Mouse (Mus musculus): ENCODE data around the gene Dph1.
"Not testable (repeated sequence)": the region's sequence is repeated elsewhere in the genome, so short reads cannot be mapped to it uniquely, and the experiment has no call there.

Gene Dph1

GRCm38 (mm10) chr11:75201721-75202120, 10.7 kb upstream of the Dph1 start:
- DNase-seq = no peak

GRCm38 (mm10) chr11:75200935-75201334, 9.9 kb upstream of the Dph1 start:
- DNase-seq = no peak

DNA sequence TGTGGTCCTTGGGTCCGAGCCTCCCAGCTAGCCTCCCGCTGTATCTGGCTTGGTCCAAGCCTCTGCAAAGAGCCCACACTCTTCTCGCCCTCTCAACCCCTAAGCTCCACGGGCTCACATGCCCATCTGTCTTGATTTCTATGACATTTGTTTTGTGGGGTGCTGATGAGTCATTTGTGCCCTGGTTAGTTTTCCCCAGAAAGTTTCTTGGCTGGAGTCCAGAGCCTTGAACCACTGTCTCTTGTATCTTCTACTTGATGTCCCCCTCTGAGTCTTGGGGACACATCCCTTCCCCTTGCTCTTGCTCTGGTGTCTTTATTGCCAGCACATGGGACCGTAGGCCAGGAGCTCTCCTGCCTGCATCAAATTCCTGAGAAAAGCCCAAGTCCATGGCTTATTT, 8.9 kb upstream of the Dph1 start:
- DNase-seq = no peak

- no peak for DNase-seq
Observed at GRCm38 (mm10) chr11:75198792-75199191, 7.8 kb upstream of the Dph1 start.

- no peak for DNase-seq
Observed at GRCm38 (mm10) chr11:75197956-75198355, 6.9 kb upstream of the Dph1 start.

DNA sequence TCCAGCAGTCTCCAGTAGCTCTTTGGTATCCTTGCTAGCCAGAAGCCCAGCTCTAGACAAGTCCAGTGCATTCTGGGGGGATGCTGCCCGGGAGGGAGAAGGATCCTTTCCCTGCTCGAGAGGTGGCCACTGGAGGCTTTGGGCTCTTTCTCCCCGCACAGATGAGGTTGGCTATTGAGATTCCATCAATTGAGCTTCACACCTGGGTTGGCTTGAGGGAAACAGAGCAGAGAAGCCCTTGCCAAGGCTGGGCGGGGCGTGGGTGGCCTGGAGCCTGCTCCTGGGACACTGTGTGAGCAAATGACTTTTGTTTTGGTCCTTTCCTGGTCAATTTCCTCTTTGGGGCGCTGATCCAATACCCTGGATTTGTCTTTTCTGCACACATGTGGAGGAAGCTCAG, 5.1 kb upstream of the Dph1 start:
- DNase-seq = no peak

GRCm38 (mm10) chr11:75194850-75195461, 3.9 kb upstream of the Dph1 start:
- peak; percentile 22 to 57 for DNase-seq

DNA sequence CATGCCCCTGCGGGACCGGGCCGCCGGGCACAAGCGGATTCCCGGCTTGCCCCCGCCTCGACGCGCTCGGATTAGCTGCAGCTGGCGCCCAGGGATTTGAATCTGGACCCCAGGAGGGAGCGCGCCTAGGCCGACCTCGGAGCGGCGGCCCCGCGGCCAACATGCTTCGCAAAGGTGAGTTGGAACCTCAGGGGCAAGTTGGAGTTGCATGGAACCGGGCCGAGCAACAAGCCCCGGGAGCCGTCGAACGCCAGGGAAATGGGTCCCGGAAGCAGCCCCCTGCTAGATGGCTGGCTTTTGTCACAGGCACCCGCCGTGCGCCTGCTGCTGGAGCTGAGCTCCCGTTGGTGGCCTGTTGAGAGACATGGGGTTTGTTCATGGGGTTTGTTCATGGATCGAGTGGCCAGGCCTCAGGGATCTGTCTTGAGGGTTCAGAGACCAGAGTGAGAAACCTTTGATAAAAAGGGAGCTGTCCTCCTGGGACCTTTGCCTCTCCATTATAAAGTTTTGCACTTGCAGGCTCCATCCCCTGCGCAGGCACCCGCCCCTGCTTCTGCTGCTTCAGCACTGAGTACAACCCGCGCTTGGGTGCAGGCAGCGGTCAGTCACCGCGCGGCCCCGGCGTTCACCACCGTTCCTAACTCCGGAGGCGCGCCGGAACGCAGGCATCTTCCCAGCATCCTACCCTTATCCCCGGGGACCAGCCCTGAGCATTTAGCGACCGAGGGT, 3.2 kb upstream of the Dph1 start:
- DNase-seq = peak; percentile 32

GRCm38 (mm10) chr11:75193256-75194071, 2.4 kb upstream of the Dph1 start, which contains the start of gene Rtn4rl1:
Gene Rtn4rl1 (plus strand): TSS chr11:75193783.
- DNase-seq = peak; percentile 70 to 73

DNA sequence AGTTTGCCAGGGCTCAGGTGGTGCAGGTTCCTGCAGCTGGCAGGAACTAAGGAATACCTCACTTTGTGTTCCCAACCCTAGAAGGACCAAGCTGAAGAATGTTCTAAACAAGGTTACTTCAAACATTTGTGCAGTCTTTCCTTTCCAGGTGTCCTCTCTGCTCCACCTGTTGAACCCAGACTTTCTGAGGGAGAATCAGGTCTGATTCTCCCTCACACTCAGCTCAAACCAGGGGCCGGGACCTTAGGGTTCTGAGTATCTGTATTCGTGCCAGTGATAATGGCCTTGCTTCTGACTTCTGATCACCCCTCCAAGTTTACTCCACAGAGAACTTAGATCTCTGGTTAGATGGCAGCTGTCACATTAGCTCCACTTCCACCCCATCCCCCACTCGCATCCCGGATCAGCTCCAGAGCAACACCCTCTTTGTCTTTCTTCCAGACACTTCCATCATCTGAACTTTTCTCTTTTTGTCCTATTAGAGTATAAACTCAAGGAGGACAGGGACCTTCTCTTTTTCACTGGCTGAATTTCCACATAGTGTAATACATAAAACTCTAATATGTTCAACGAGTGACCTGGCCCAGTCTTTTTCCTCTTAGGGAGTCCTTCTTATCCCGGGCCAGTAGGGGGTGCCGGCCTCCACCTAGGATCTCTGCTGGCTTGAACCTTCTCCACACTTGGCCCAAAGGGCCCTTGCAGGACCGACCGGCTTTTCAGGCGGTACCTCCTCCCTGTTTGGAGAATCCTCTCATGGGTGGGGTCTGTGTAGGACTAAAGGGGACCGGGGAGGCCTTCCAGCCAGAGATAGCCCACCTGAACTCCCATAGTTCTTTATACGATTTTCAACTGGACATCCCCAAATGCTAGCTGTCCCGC, 1.5 kb upstream of the Dph1 start:
- peak; percentile 44 to 49 for DNase-seq

DNA sequence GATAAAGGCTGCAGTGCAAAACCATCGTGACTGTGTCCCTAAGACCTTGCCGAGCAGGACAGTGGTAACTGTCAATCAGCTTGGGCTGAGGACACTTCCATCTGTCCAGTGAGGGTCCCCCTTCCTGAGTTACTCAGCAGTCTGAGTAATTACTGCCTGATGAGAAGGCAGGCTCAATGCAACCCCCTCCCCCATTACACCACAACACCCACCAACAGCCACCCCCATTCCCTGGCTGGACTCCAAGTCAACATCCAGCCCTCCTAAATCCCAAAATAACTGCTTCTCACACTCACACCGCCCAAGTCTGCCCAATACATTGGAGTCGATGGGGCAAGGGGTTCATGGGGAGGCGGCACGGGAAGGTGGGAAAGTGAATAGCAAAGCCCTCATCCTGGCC, 800 bp upstream of the Dph1 start:
- no peak for DNase-seq

GRCm38 (mm10) chr11:75190371-75190724, 693 bp downstream of the Dph1 start:
- peak; percentile 71 to 76 for DNase-seq

- DNase-seq = no peak
Observed at GRCm38 (mm10) chr11:75189713-75190370, 1.2 kb downstream of the Dph1 start.

GRCm38 (mm10) chr11:75184986-75185385, 6.1 kb downstream of the Dph1 start:
- no peak for DNase-seq

DNA sequence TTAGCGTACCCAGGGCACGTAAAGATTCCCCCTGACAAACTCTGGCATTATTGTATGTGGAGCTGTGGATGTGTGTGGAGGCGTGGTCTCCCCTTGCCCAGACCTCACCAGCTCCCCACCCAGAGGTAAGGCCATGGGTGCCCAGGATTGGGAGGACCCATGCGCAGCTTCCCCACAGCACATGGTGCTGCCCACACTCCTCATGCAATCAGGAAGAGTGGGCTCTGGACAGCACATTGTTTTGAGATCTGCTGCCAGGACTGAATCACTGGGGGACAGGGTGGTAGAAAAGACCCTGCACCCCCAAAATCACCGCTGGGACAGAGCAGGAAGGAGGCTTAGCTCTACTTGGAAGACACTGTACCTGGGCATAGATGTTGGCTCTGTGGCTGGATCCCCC, 6.5 kb downstream of the Dph1 start:
- DNase-seq = no peak

GRCm38 (mm10) chr11:75183917-75184570, 7.0 kb downstream of the Dph1 start:
- no peak for DNase-seq

GRCm38 (mm10) chr11:75178672-75179208, 12.3 kb downstream of the Dph1 start, which contains the start of gene Ovca2:
Gene Ovca2 (minus strand): TSS chr11:75178835.
- DNase-seq = peak; percentile 89 to 93

GRCm38 (mm10) chr11:75178011-75178410, 13.0 kb downstream of the Dph1 start:
- no peak for DNase-seq

GRCm38 (mm10) chr11:75174574-75174973, 16.5 kb downstream of the Dph1 start:
- DNase-seq = not testable (repeated sequence)

- DNase-seq = no peak
Observed at GRCm38 (mm10) chr11:75173799-75174165, 17.3 kb downstream of the Dph1 start.

DNA sequence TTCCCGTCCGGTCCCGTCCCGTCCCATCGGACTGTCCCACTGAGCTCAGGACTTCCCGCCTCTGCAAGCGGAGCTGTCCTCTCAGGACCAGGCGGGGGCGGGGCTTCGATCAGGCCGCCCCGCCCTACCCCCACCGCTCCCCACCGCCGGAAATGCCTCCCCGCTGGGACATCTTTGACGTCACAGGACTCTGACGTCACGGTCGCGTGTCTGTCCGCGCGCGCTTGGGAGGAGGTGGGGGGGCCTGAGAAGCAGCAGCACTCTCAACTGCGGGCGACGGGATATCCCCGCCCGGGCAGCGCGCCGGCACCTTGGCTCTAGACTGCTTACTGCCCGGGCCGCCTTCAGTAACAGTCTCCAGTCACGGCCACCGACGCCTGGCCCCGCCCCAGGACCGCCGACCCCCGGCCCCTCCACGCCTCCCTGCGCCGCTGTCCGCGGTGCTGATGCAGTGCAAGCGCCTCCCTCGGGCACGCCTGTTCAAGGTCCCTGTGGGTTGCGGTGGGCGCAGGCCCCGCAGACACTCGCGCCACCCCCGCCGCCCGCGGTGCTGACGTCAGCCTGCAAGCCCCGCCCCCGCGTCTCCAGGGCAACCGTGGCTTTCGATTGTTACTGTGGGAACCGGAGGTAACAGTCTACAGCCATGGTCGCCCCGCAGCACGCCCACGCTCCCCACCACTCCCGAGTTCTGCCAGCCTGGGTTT, 17.8 kb downstream of the Dph1 start:
- DNase-seq = peak; percentile 76 to 88

Measured in thymus, adult 18-20 months (tissue).